Mouse (Mus musculus): ENCODE measurements around the gene Dtl. TPM values are rescaled to one million over a fixed set of nuclear protein-coding genes. Genes with fewer than 3 reads are reported as not detected.

Dtl gene
- total RNA-seq, 2 experiments from 2014 or later, result 6.3 to 7.6 TPM

DNA sequence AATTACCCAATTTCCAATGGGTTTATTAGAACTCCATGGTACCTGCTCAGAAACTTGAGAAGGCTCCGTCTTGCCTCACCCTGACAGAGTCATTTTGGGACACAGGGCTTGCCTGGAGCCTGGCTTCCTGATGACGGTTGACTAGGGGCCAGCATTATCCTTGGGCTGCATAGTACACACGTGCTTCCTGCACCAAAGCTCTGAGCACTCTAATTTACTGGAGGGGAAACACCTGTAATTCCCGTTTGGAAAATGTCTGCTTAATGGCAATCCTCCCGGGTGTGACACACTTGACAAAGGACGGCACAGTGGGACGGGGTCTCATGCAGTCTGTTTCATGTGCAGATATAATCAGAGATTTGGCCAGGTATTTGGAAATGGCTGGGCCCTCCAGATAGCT is 84.9 kb downstream of the Dtl start:
- DNase-seq (ENCODE audit: low spot score in 2 of 2), result no peak
- intact Hi-C loops (cut with DNase I), result no loop called here

Other genes with a start within 250 kb of the Dtl start
- gene Tmem206, start 249.6 kb downstream of the Dtl start, total RNA-seq (2021), result 1 to 10 TPM; 8.2 to 8.7 TPM
- gene Ppp2r5a, start 172.3 kb downstream of the Dtl start, total RNA-seq (2021), result 10 to 100 TPM; 89.0 to 95.7 TPM
- 10 to 100 TPM; 32.6 to 40.9 TPM for gene Ints7, start 92 bp upstream of the Dtl start, total RNA-seq (2021)
- gene Lpgat1, start 142.3 kb upstream of the Dtl start, total RNA-seq (2021), result 100 to 1,000 TPM; 181 TPM
- gene Nek2, start 245.9 kb upstream of the Dtl start, total RNA-seq (2021), result 1 to 10 TPM; 1.3 to 1.6 TPM

All from left cerebral cortex, postnatal 36 days (tissue).